Mouse (Mus musculus): ENCODE results near the gene Dcps.

Dcps gene

DNA sequence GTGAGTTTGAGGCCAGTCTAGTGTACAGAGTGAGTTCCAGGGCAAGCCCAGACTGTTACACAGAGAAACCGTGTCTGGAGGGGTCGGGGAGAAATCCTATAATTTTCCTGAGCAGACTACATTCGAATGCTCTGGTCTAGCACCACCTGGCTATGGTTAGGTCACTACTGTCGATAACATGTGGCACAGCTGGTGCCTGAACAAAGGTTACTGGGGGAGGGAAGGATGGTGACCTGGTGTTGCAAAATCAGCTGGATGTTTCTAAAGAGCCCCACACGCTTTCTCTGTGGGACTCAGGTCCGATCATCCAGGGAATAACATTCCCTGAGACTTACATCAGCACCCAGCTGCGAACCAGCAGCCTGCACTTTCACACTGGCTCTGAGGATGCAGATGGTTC is 37.8 kb downstream of the Dcps start:
- intact Hi-C loops (cut with DNase I), result no loop called here

DNA sequence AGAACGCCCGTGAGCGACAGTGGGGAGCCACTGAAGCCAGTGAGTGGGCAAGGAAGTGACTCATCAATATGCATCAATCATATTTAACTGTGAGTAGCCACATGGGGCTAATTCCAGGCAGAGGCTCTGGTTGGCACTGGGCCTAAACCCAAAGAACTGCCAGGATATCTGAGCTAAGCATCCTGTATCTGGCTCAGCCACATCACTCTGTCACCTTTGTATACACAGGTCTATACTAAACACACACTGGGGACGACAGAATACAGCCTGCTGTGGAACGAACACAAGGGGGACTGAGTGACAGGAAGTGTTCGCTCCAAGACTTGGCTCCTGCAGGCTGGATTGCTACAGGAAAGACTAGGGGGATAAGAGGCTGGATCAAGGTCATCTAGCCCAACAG is 40.3 kb downstream of the Dcps start:
- intact Hi-C loops (cut with DNase I), result no loop called here

DNA sequence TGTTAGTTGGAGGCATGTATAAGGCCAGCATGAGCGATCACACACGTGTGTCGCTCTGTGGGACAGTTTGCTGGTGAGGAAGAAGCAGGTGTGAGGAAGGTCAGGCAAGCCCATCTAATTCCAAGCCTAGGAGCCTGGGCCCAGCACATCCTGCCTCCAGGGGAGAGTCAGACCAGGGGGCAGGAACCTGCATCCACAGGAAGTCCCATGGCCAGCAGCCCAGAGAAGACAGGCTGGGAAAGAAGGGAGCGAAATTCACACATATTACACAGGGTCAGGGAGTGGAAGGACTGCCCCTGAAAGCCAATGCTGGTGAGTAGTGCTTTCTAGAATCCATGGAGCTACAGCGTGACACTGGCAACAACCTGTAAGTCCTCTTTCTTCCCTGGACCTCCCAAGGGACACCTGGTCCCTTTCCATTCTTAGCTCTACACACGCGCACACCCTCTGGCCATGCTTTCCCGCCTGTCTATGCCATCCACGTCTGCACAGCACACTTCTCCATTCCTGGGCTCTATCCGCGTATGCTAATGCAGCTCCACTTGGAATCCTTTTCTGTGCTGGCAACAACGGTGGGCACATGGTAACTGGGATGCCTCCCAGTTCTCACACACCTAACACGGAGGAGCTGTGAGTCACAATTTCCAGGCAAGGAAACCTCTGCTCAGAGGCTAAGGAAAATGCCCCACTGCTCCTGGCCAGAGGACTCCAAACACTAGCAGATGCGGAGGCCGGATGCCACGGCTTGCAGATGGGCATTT is 44.0 kb downstream of the Dcps start:
- intact Hi-C loops (cut with DNase I), result no loop called here

DNA sequence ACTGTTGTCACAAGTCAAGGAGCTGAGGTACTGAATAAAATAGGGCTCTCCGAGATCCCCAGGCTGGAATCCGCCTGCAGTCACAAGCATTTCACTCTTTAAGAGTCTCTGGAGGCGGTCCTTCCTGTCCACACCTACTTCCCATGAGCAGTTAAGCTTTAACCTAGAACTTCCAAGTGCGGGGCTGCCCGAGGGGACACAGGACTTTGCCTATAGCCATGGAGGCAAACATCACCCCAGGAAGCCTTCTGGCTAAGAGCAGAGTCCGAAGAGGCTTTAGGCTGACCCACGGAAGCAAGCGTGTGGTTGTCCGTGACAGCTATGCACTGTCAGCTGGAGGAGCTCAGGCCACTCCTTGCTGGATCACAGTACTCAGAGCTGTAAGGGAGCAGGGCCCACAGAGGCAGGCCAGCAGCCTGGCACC is 46.9 kb downstream of the Dcps start:
- intact Hi-C loops (cut with DNase I), result no loop called here

DNA sequence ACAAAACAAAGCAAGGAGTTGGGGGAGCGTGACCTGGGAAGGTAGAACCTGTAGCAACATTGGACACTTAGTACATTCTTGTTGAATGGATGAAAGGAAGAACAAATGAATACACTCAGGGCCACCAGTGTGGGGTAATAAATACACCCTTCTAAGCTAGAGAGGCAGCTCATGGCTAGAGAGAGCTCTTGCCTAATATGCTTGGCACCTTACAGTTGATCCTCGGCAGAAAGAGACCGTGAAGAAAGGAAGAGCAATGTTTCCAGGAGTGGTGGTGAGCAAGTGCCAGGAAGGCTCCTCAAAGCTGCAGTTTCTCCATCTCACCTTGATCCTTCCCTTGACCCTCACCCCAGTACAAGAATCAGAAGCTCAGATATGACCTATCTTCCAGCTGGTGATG is 47.3 kb downstream of the Dcps start:
- intact Hi-C loops (cut with DNase I), result no loop called here

DNA sequence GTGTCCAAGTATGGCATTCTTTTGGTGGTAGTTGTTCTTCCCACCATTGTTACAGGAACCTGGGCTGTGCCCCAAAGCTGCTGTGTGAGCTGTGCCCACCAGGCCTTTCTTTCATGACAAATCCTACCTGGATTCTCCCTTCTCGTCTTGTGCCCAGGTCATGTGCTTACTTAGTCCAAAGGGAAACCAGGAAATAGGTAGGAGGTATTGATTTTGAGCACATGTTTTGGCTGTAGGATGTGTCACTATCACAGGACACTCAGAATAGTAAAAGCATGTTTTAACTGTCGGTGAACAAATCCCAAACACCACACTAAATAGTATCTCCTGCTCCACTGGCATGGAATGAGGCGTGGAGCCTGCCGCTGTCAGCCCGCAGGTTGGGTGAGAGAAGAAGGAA is 48.3 kb downstream of the Dcps start:
- intact Hi-C loops (cut with DNase I), result no loop called here

DNA sequence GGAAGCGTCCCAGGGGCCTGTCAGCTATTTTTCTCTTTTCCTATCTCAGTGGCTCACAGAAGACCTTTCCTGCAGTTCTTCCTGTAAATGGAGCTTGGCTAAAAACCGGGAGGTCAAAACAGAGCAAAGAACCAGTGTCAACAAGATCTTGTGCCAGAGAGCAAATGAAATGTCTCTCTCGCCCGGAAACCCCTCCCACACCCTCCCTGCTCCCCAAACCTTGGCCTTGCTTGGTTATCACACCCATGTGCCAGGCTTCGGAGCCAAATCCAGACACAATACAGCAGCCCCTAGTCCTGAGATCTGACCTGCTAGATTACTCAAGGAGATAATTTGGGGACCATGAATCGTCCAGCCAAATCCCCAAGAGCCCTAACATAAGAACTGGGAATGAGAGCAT is 48.7 kb downstream of the Dcps start:
- intact Hi-C loops (cut with DNase I), result no loop called here

DNA sequence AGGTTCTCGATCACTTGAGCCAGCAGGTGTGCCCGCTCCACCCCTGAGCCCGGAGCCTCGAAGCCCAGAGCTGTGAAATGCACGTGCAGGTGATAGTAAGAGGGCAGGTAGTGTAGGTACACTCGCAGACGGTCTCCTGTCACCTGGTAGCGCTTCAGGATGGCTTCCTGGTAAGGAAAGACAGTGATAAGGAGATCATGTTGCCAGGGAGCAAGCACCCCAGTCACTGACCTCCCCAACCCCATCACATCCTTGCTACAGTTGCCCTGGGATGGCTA is 51.2 kb downstream of the Dcps start:
- intact Hi-C loops (cut with DNase I), result no loop called here

DNA sequence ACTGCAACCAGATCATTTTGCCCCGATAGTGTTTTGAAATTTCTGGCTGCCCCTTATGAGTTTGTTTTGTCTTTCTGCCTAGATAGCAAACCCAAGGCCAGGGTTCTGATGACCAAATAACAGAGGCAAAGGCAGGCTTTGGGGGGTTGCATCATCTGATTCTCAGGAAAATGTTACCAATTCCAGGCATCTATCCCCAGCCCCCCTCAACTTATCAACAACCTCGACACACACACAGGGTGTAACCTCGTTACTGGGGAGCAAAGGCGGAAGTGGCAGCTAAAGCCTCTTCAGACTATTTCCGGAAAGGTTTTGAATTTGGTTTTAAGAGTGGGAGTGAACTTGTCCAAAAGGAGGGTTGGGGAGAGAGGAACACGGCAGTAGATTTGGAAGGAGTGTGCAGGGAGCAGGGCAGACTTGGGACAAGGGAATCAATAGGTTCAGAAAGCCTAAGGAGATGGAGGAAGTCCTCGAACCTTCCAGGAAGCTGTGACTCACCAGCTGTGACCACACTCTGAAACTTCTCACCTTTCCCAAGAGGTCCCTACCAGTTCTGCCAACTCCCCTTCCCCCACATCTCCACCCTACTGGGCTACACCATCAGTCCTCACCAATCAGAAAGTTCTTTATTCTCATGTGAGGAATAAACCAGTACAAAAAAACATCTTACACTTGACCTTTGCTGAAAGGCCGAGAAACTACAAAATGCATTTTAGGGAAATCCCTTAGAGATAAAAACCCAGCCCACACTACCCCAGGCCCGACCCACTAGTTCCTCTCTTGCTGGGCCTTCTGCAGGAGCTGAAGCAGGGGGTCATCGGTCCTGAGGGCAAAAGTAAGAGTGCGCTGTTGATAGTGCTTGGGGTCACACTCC is 51.8 kb downstream of the Dcps start:
- intact Hi-C loops (cut with DNase I), result no loop called here

DNA sequence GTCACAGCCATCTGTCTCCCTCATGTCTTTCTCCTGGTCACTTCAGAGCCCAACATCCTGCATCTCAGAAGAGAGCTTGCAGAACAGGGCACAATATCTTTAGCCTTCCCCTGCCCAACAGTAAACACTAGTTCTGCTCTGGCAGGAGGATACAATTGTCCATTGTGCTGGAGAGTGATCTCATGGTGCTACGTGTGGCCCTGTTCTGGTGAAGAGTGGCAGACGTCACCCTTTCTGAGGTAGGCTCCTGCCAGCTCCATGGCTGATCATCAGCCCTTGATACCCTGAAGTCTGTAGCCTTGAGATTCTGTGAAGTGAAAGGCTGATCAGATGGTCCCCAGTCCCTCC is 52.4 kb downstream of the Dcps start:
- intact Hi-C loops (cut with DNase I), result no loop called here

DNA sequence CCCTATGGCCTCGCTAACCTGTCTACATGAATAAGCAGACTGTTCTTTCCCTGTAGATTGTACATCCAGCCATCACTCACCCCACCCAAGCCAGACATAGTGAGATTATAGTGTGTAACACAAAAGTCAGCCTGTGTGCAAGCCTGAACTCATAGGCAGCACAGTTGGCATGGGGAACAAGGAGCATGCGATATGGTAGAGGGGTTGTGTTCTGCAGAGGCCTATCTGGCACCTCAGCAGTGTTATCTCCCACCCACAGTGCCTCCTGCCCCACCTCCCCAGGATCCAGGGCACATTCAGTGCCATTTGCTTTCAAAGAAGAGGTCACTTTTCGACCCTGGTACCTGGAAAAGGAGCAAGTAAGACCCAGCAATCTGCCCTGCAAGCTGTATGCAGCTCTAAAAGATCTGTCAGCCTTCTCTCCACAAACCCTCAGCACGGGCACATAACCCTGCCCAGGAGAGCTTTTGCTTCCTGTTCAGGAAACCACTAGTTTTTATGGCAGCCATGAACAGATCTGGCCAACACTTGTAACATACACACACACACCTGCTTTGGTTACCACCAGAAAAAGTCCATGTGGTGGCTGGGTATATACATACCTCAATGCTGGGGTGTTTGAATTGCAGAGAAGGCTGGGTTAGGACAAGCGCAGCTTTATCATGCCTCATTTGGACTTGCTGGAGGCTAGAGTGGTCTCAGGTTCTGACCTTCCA is 53.2 kb downstream of the Dcps start:
- intact Hi-C loops (cut with DNase I), result no loop called here

DNA sequence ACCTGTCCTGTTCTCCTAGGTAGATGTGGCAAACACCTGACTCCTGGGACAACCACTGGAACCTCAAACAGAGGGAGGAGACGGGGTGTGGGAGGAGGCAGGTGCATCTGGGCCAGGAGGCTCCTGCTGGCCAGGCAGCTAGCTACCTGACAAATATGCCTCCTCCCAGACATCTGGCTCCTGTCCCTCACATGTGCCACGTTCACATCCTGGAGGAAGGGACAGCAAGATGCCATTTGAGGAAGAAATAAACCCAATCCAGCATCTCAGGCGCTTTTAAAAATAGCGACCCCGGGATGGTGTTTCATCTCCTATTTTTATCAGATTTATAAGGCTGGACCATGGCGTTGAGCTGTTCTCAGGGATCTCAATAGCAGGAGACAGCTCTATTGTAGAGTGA is 56.7 kb downstream of the Dcps start, which contains the start of gene St3gal4:
Gene St3gal4 (minus strand): TSS at position 101 of the 400 bp plus-strand sequence.
- intact Hi-C loops (cut with DNase I), result loop anchor here (5.0 kb wide), 2 partner anchors 43 to 72 kb away; no protein-coding TSS in a partner anchor

DNA sequence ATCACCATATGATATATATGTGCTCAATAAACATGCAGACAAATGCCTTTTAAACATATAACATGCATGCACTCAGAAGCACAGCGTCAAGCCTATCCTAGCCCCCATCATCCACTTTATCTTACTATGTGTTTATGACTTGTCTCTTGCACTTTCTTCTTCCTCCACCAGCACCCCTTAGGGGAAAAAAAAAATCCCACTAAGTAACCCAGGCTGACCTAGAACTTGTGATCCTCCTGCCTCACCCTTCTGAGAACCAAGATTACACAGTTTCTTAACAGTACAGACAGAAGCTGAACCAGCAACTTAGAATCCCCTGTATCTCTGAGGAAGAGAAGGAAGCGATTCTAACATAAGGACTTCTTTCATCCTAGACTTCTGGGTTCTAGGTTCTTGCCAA is 57.3 kb downstream of the Dcps start:
- intact Hi-C loops (cut with DNase I), result loop anchor here (5.0 kb wide), 2 partner anchors 44 to 71 kb away; no protein-coding TSS in a partner anchor

DNA sequence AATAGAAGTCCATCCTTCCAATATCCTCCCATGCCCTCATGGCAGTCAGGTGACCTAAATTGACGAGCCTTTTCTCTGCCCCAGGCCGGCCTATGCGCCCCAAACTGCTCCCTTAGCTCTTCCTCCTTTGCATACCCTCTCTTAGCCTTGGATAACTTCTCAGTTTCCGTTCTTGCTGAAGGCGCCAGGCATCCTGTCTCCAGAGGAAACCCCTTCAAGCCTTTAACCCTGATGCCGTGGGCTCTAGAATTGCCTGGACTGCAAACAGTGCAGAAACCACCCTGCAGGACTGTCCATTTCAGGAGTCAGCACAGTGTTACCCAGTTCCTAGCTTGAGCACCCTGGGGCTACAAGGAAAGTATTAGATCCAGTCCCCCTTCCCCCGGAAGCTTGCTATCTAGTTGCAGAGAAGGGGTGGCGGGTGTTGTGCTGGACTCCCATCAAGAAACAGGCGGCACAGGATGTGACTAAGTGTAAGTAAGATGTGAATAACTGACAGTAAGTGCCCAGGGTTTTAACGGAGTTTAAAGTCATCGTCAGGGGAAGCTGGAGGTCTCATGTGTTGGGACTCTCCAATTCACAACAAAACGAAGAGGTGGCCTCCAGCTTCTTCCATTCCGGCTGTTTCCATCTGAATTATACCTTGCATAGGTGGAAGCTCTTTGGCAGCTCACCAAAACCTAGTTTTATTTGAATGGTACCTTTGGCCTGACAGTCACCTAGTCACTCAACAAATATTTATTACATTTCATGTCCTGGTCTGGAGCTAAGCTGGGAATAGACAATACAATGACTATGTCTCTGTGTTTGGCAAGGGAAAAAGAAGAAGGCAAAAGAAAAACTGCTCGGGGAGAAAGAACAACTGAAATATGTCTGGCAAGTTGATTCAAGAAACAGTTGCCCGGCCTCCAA is 58.2 kb downstream of the Dcps start:
- intact Hi-C loops (cut with DNase I), result loop anchor here (5.0 kb wide), 2 partner anchors 45 to 70 kb away; no protein-coding TSS in a partner anchor

DNA sequence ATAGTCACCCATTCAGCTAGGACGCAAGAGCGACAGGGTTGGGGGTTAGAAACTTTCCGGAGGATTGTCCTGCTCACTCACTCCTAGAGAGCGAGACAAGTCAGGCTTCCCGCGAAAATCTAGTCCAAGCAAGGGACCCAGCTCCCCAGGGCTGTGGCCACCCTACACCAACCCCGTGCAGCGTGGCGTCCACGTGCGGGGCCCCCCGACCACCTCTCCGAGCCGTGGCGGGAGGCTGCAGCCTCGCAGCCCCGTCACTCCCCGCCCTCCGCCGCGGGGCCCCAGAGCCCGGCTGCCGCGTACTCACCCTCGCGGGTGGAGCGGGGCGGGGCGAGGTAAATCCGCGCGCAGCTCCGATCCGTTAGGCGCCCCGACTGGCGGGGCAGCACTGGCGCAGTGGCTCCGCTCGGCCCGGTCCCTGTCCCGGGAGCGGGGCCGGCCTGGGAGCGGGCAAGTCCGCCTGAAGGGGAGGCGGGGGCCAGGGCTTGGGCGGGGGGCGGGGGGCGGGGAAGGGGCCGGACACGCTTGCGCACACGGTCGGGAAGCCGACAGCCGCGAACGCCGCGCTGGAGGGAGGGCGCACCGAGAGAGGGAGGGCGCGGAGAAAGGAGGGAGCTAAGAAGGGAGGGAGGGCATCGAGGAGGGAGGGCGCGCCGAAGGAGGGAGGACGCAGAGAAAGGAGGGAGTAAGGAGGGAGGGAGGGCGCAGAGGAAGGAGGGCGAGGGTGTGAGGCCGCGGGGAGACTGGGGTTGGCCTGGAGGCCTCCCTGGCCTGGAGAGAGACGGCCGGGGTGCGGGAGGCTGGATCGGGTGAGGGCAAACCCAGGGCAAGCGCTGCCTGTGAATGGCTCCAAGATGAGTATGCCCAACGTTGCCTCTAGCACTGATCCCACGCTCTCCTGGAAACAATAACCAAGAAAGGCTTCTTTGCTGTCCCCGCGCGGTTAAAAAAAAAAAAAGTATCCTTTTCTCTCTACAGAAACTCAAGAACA is 59.2 kb downstream of the Dcps start:
- intact Hi-C loops (cut with DNase I), result loop anchor here (5.0 kb wide), 2 partner anchors 46 to 69 kb away; no protein-coding TSS in a partner anchor

DNA sequence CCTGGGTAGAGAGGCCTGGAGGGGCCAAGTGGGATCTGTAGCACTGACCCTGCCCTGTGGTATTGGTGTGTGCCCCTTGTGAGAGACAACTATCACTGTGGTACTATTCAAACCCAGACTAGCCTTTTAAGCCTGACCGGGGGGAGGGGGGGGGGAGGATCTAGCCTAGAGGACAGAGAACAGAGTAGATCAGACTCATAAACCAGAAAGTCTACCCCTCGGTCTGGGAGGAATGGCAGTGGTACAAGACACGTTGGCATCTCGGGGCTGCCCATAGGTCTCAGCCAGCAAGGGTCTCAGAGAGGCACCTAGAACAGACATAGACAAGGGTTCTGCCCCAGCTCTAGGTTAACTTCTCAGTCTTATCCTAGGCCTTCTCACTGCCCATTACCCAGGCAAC is 60.1 kb downstream of the Dcps start:
- intact Hi-C loops (cut with DNase I), result loop anchor here (5.0 kb wide), 2 partner anchors 46 to 69 kb away; no protein-coding TSS in a partner anchor

DNA sequence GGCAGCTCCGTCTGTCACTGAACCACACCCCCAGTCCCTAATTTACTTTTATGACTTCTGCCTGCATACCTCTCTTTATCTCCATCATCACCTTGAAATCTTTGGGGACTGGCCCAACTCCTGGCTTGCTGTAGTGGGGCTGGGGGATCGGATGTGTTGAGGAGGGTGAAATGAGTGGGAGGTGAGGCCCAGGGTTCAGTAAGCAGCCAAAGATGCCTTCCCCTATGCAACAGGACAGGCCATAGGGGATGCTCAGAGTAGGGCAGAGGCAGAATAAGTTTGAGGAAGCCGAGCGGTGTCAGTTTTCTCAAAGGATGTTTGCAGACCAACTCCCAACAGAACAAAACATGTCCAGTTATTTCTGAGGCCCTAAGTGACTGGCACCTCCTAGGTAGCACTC is 60.6 kb downstream of the Dcps start:
- intact Hi-C loops (cut with DNase I), result loop anchor here (5.0 kb wide), 2 partner anchors 47 to 68 kb away; no protein-coding TSS in a partner anchor

DNA sequence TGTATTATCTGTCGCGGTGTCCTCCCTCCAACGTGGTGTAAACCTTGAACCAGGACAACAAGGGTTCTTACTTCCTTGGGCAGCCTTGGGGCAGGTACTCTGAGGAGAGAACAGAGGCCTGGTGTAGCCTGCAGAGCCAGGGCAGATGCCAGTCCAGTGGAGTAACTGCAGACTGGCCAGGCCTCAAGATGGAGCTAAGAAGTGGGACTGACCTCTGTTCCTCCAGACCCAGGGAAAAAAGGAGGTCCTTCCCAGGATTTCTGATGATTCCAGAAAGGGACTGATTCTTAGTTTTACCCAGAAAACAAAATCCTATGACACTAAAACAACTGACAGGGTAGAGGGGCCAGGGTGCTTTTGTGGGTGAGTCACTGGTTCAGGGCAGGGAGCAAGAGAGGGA is 61.6 kb downstream of the Dcps start:
- intact Hi-C loops (cut with DNase I), result loop anchor here (5.0 kb wide), 1 partner anchor 82 kb away; no protein-coding TSS in a partner anchor

DNA sequence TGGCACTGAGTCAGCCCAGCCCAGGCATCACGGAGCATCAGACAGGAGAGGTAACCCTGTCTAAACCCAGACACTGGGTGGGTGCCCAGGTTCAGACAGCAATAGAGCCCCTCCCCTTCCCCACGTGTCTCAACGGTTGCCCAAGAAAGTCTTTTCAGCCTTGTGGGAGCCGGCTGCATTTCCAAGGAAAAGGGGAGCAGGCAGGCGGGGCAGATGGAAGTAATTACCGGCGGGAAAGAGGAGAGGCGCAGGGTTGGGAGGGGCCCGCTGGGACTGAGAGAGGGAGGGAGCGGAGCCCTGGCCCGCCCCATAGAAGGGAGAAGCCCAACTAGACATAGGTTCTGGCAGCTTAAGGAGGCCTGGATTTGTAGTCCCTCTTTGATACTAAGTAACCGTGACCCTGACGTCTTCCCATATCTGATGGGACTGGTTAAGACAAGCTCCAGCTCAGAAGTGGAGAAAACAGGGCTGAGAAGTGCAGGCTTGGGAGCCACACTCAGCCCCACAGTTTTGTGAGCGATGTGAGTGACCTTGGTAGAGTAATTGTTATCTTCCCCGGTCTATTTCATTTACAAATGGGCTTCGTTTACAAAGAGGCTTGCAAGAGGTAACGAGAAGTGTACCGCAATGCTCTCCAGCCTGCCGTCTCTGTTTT is 63.8 kb downstream of the Dcps start:
- intact Hi-C loops (cut with DNase I), result loop anchor here (5.0 kb wide), 1 partner anchor 80 kb away; no protein-coding TSS in a partner anchor
